Mouse (Mus musculus): ENCODE measurements around the gene Pon1.

DNA sequence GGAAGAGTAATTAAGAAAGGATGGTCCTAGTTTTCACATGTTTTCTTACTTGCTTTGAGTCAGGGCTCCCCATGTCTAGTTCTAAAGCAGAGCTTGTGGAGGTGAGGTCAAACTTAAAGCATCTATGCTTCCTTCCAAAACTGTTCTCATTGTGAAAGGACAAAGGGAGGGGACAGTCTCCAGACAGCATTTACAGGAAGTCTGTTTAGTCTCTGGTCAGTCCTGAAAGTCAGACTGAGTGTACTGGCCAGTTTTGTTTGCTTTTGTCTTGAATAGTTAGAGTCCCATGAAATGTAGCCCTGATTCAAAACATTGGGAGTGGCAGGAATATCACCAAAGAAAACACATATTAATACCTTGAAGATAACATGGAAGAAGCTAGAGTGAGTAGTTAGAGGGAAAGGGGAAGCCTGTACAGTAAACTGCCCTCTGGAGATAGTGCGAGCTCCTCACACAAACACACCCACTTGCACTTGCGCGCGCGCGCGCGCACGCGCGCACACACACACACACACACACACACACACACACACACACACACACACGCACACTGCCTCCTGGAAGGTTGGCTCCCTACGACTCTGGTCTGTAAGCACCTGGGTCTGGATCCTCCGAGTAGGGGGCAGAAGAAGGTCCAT is 30.1 kb downstream of the Pon1 start:
- TF ChIP-seq EP300 (IDR thresholded peaks at IDR 0.05): no peak
- no peak for TF ChIP-seq CTCF (IDR thresholded peaks at IDR 0.05)

Measured in lung, postnatal 0 days (tissue).